Mouse (Mus musculus) kidney, postnatal 25 days (tissue): ENCODE measurements around the gene Cox15.

Experiments
- DNase-seq, 2 experiments: peaks; one replicate each; pipeline ENCODE4 v3.0.0; 2021; ENCODE audit warnings: mixed read lengths in 2 of 2

Gene Cox15

GRCm38 (mm10) chr19:43761543-43762256 is 8.9 kb upstream of the Cox15 start:
- DNase-seq: no peak

- peak; percentile 74 to 93 for DNase-seq
Measured at GRCm38 (mm10) chr19:43760504-43760903, 7.7 kb upstream of the Cox15 start.

- no peak for DNase-seq
Measured at GRCm38 (mm10) chr19:43754872-43755271, 2.1 kb upstream of the Cox15 start.

- no peak for DNase-seq
Measured at GRCm38 (mm10) chr19:43754237-43754636, 1.4 kb upstream of the Cox15 start.

GRCm38 (mm10) chr19:43753226-43753835 is 531 bp upstream of the Cox15 start:
- peak; percentile 93 to 94 for DNase-seq

GRCm38 (mm10) chr19:43750008-43750407 is 2.8 kb downstream of the Cox15 start:
- DNase-seq: no peak

- DNase-seq: no peak
Measured at GRCm38 (mm10) chr19:43747877-43748276, 4.9 kb downstream of the Cox15 start.

GRCm38 (mm10) chr19:43745740-43746139 is 7.1 kb downstream of the Cox15 start:
- DNase-seq: no peak

- DNase-seq: no peak
Measured at GRCm38 (mm10) chr19:43743401-43743800, 9.4 kb downstream of the Cox15 start.

GRCm38 (mm10) chr19:43738409-43738808 is 14.4 kb downstream of the Cox15 start:
- no peak for DNase-seq

- no peak for DNase-seq
Measured at GRCm38 (mm10) chr19:43731157-43731556, 21.6 kb downstream of the Cox15 start.

GRCm38 (mm10) chr19:43730037-43730428 is 22.8 kb downstream of the Cox15 start:
- DNase-seq: no peak

GRCm38 (mm10) chr19:43729296-43730036 is 23.3 kb downstream of the Cox15 start:
- no peak for DNase-seq

GRCm38 (mm10) chr19:43726510-43727146 is 26.2 kb downstream of the Cox15 start:
- DNase-seq: peak in 1 of 2 experiments; percentile 45

GRCm38 (mm10) chr19:43724821-43725220 is 28.0 kb downstream of the Cox15 start:
- DNase-seq: no peak

- DNase-seq: no peak
Measured at GRCm38 (mm10) chr19:43724194-43724593, 28.6 kb downstream of the Cox15 start.

GRCm38 (mm10) chr19:43723501-43723900 is 29.3 kb downstream of the Cox15 start:
- no peak for DNase-seq

GRCm38 (mm10) chr19:43722891-43723290 is 29.9 kb downstream of the Cox15 start:
- no peak for DNase-seq

GRCm38 (mm10) chr19:43720061-43720460 is 32.7 kb downstream of the Cox15 start:
- DNase-seq: no peak

- peak in 1 of 2 experiments; percentile 46 for DNase-seq
Measured at GRCm38 (mm10) chr19:43711971-43712370, 40.8 kb downstream of the Cox15 start.

GRCm38 (mm10) chr19:43711159-43711916 is 41.5 kb downstream of the Cox15 start:
- peak in 1 of 2 experiments; percentile 48 for DNase-seq

GRCm38 (mm10) chr19:43709317-43709716 is 43.5 kb downstream of the Cox15 start:
- DNase-seq: peak in 1 of 2 experiments; percentile 61
